23 mouse cellular contexts compared by ENCODE assay signal in the genomic region with DNA sequence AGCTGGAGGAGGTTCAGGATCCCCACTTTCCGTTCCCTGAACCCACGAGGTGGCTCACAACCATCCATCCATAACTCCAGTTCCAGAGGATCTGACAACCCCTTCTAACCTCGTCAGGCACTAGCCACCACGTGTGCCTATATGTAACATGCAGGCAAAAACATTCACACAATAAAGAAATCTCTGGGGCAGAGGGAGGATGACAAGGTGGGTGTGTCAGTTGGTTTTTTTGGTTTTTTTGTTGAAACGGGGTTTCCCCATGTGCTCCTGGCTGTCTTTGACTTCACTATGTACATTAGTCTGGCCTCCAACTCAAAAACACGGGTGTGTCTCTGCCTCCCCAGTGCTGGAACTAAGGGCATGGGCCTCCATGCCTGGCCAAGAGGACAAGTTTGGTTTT. TPM values are rescaled to one million over a fixed set of nuclear protein-coding genes. Genes with fewer than 3 reads are reported as not detected.
DNase-seq lines count a peak whose midpoint lies in the region; ATAC-seq and TF ChIP-seq lines count a peak whose summit lies in the region.
"Had no signal": no experiment of that assay in that cellular context is flagged by ENCODE, and none has a peak within 500 bp of the region (broad histone marks: within the 10 kb centered on the region; RNA-seq: fewer than 3 reads in every experiment).

No protein-coding gene starts in this region.

- no peak overlapping the region for H3K4me3 ChIP-seq in heart, adult 2 months
- H3K4me3 ChIP-seq in kidney, embryonic 14.5 days (ENCODE audit: low read length) = no peak overlapping the region
- H3K4me3 ChIP-seq: forebrain, embryonic 13.5 days; heart, embryonic 12.5 days; hindbrain, embryonic 15.5 days; limb, embryonic 15.5 days; neural tube, embryonic 13.5 days had no signal

- peak; percentile 16; the same call in 1 of the 2 replicates for ATAC-seq in megakaryocyte, adult 5-6 weeks (ENCODE audit: poor library complexity, severe bottlenecking)
- ATAC-seq in kidney, embryonic 14.5 days (ENCODE audit: low FRiP score, low TSS enrichment) = no peak
- ATAC-seq: forebrain, embryonic 13.5 days had no signal

- no peaks in the 10 kb centered on the region for H3K9me3 ChIP-seq in kidney, embryonic 14.5 days (ENCODE audit: control insufficient read depth, low read length)
- H3K9me3 ChIP-seq: forebrain, embryonic 13.5 days; heart, embryonic 12.5 days; hindbrain, embryonic 15.5 days; limb, embryonic 15.5 days; neural tube, embryonic 13.5 days had no signal

- intact Hi-C loops in heart, adult 2 months (cut with DNase I) = no loop called here

- TF ChIP-seq CTCF in heart, adult 2 months (IDR thresholded peaks at IDR 0.05) = no peak

- H3K27me3 ChIP-seq in heart, adult 2 months (ENCODE audit: control insufficient read depth, insufficient read depth, low read length) = no peaks in the 10 kb centered on the region
- no peaks in the 10 kb centered on the region for H3K27me3 ChIP-seq in kidney, embryonic 14.5 days (ENCODE audit: control insufficient read depth, insufficient read depth, low read length)
- H3K27me3 ChIP-seq: forebrain, embryonic 13.5 days; heart, embryonic 12.5 days; hindbrain, embryonic 15.5 days; limb, embryonic 15.5 days; neural tube, embryonic 13.5 days had no signal

- no peak overlapping the region for H3K4me2 ChIP-seq in kidney, embryonic 14.5 days (replicated peaks; ENCODE audit: low read depth, low read length)
- H3K4me2 ChIP-seq: forebrain, embryonic 13.5 days; heart, embryonic 12.5 days; hindbrain, embryonic 15.5 days; limb, embryonic 15.5 days; neural tube, embryonic 13.5 days had no signal

- whole genome bisulfite sequencing in heart, adult 2 months = 87% methylated on average over 6 of the region's 6 CpGs
- WGBS in kidney, embryonic 14.5 days = 84% methylated on average over 6 of the region's 6 CpGs

- H3K79me2 ChIP-seq in heart, adult 2 months (replicated peaks; ENCODE audit: control insufficient read depth, insufficient read depth, low read length) = no peaks in the 10 kb centered on the region

- no peak for TF ChIP-seq EP300 in heart, adult 2 months (IDR thresholded peaks at IDR 0.05; ENCODE audit: insufficient read depth, low read depth, low read length)

- H3K9ac ChIP-seq in heart, adult 2 months (ENCODE audit: low read depth, low read length) = no peak overlapping the region
- H3K9ac ChIP-seq in kidney, embryonic 14.5 days (ENCODE audit: low read depth, low read length) = no peak overlapping the region
- H3K9ac ChIP-seq: forebrain, embryonic 13.5 days; heart, embryonic 12.5 days; hindbrain, embryonic 15.5 days; limb, embryonic 15.5 days; neural tube, embryonic 13.5 days had no signal

- H3K27ac ChIP-seq in heart, adult 2 months = no peak overlapping the region
- H3K27ac ChIP-seq in kidney, embryonic 14.5 days (ENCODE audit: low read depth, low read length) = no peak overlapping the region
- H3K27ac ChIP-seq: forebrain, embryonic 13.5 days; hindbrain, embryonic 15.5 days; limb, embryonic 15.5 days; neural tube, embryonic 13.5 days had no signal

- no peak for TF ChIP-seq POLR2A in heart, adult 2 months (IDR thresholded peaks at IDR 0.05; ENCODE audit: insufficient read depth, low read depth, low read length)

- no peaks in the 10 kb centered on the region for H3K4me1 ChIP-seq in heart, adult 2 months (ENCODE audit: control insufficient read depth, insufficient read depth, low read length)
- no peaks in the 10 kb centered on the region for H3K4me1 ChIP-seq in kidney, embryonic 14.5 days (ENCODE audit: control insufficient read depth, insufficient read depth, low read length)
- H3K4me1 ChIP-seq: hindbrain, embryonic 15.5 days; limb, embryonic 15.5 days; neural tube, embryonic 13.5 days had no signal

- peak; percentile 26 for DNase-seq in thymus, postnatal 14 days
- DNase-seq in thymus, adult 18-20 months = no peak
- DNase-seq in T-cell, adult 2 months (ENCODE audit: low spot score) = peak; percentile 83
- DNase-seq in heart, adult 2 months = no peak
- DNase-seq in cerebellum, adult 11 months = no peak
- DNase-seq: cerebellum, postnatal 14 days; gastrocnemius, postnatal 25 days; kidney, adult 18-20 months; kidney, postnatal 25 days; lung, postnatal 10 days; right cerebral cortex, postnatal 25 days had no signal

- no peaks in the 10 kb centered on the region for H3K36me3 ChIP-seq in heart, adult 2 months (ENCODE audit: control insufficient read depth, insufficient read depth, low read length)
- H3K36me3 ChIP-seq in kidney, embryonic 14.5 days (ENCODE audit: control insufficient read depth, insufficient read depth, low read length) = no peaks in the 10 kb centered on the region
- H3K36me3 ChIP-seq: heart, embryonic 12.5 days; hindbrain, embryonic 15.5 days; limb, embryonic 15.5 days; neural tube, embryonic 13.5 days had no signal

RNA-seq across cellular contexts. Expression of a gene that starts 9.9 kb away (rescaled TPM):
- total RNA-seq in megakaryocyte, adult 5-6 weeks (2015) = 648 and 668 TPM in 2 replicates
- total RNA-seq in megakaryocyte, adult 5-6 weeks (2017) = 1,188 and 1,238 TPM in 2 replicates
- 100 to 1,000 TPM; 185 to 192 TPM for total RNA-seq in heart, adult 2 months (2021)
- 66.1 and 95.9 TPM in 2 replicates for polyA plus RNA-seq in heart, adult 2 months (2012; rRNA removed)
- polyA plus RNA-seq in kidney, embryonic 14.5 days (2014; fragmentation: Nextera tagmentation; extraction: Ambion mirVana) = 606 and 823 TPM in 2 replicates

RNA-seq across cellular contexts. Expression of a gene that starts 28.4 kb away (rescaled TPM):
- 0.40 and 0.43 TPM in 2 replicates for total RNA-seq in megakaryocyte, adult 5-6 weeks (2015)
- not detected in 2 replicates for total RNA-seq in megakaryocyte, adult 5-6 weeks (2017)
- under 1 TPM; 0.47 to 0.64 TPM for total RNA-seq in heart, adult 2 months (2021)
- 0.09 and 0.29 TPM in 2 replicates for polyA plus RNA-seq in heart, adult 2 months (2012; rRNA removed)
- polyA plus RNA-seq in kidney, embryonic 14.5 days (2014; fragmentation: Nextera tagmentation; extraction: Ambion mirVana) = 6.6 and 10.0 TPM in 2 replicates

RNA-seq across cellular contexts. Expression of a gene that starts 47.2 kb away (rescaled TPM):
- not detected in 2 replicates for total RNA-seq in megakaryocyte, adult 5-6 weeks (2015)
- not detected in 2 replicates for total RNA-seq in megakaryocyte, adult 5-6 weeks (2017)
- not detected for total RNA-seq in heart, adult 2 months (2021)
- 0.25 TPM in 1 of 2 replicates, not detected in the other for polyA plus RNA-seq in heart, adult 2 months (2012; rRNA removed)
- 77.7 and 94.8 TPM in 2 replicates for polyA plus RNA-seq in kidney, embryonic 14.5 days (2014; fragmentation: Nextera tagmentation; extraction: Ambion mirVana)
- total RNA-seq: gastrocnemius, postnatal 25 days; heart, postnatal 25 days; layer of hippocampus, postnatal 14 days; left cerebral cortex, postnatal 10 days; megakaryocyte-erythroid progenitor cell, adult 5-6 weeks; midbrain, postnatal 0 days had no signal

RNA-seq across cellular contexts. Expression of a gene that starts 49.3 kb away (rescaled TPM):
- total RNA-seq in megakaryocyte, adult 5-6 weeks (2015) = 15.5 and 17.3 TPM in 2 replicates
- 13.4 and 14.1 TPM in 2 replicates for total RNA-seq in megakaryocyte, adult 5-6 weeks (2017)
- total RNA-seq in heart, adult 2 months (2021) = 10 to 100 TPM; 28.4 to 30.9 TPM
- polyA plus RNA-seq in heart, adult 2 months (2012; rRNA removed) = 23.5 and 27.8 TPM in 2 replicates
- 110 and 111 TPM in 2 replicates for polyA plus RNA-seq in kidney, embryonic 14.5 days (2014; fragmentation: Nextera tagmentation; extraction: Ambion mirVana)

Comparison
In these comparisons a context has a peak if more than half of its experiments do, and no peak if none do; other contexts are left out.
1. DNase-seq: peak in thymus, postnatal 14 days (single experiment) and T-cell, adult 2 months (single experiment); none in thymus, adult 18-20 months (0 of 2), heart, adult 2 months (0 of 2) and cerebellum, adult 11 months (single experiment).